Mouse (Mus musculus) bone marrow macrophage, adult 2 months (primary cell): ENCODE data around the gene Ass1.

ENCODE experiments used
- CTCF ChIP-seq: IDR thresholded peaks from 2 replicates; pipeline ENCODE4 v1.5.1; 2012; ENCODE audit warnings: low read depth, mild to moderate bottlenecking, low read length, moderate library complexity
- POLR2A ChIP-seq: IDR thresholded peaks from 2 replicates; pipeline ENCODE4 v1.6.1; 2012; ENCODE audit warnings: mild to moderate bottlenecking, low read depth, low read length, borderline replicate concordance

- no peak for TF ChIP-seq POLR2A
- no peak for TF ChIP-seq CTCF
Measured at GRCm38 (mm10) chr2:31541581-31541980, 71.6 kb downstream of the Ass1 start.
